Mouse (Mus musculus): ENCODE measurements around the gene Entpd3.

Gene Entpd3

GRCm38 (mm10) chr9:120578701-120579100, 39.1 kb downstream of the Entpd3 start:
- no peak for DNase-seq (ENCODE audit: extremely low read depth, low read depth, low spot score)

- DNase-seq (ENCODE audit: extremely low read depth, low read depth, low spot score) = no peak
These were observed 40.2 kb downstream of the Entpd3 start for GRCm38 (mm10) chr9:120579808-120580207.

DNA sequence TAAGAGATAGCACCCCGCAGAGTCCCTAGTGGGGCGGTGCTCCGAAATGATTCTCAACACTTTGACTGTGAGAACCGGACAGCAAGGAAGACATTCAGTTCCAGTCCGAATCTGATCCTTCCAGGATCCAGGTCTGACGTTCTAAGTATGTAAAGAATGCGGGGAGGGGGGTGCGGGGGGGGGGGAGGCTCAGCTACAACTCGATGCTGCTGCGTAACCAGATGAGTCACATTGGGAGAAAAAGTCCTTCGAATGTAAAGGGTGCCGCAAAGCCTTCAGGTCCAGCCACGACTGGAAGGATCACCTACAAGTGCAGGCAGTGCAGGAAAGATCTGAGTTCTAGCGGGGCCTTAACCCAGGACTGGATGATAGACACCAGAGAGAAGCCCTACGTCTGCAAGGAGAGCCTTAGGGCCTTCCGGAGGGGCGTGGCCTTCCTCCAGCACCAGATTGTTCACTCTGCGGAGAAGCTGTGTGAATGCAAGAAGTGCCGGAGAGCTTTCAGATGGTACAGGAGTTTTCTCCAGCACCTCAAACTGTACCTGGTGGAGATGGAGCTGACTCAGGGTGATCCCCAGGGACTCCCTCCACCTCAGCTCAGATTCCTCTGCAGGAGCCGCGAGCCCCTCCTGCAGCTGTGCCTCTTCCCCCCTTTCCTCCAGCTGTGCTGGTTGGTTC, 42.5 kb downstream of the Entpd3 start:
- no peak for DNase-seq (ENCODE audit: extremely low read depth, low read depth, low spot score)

DNA sequence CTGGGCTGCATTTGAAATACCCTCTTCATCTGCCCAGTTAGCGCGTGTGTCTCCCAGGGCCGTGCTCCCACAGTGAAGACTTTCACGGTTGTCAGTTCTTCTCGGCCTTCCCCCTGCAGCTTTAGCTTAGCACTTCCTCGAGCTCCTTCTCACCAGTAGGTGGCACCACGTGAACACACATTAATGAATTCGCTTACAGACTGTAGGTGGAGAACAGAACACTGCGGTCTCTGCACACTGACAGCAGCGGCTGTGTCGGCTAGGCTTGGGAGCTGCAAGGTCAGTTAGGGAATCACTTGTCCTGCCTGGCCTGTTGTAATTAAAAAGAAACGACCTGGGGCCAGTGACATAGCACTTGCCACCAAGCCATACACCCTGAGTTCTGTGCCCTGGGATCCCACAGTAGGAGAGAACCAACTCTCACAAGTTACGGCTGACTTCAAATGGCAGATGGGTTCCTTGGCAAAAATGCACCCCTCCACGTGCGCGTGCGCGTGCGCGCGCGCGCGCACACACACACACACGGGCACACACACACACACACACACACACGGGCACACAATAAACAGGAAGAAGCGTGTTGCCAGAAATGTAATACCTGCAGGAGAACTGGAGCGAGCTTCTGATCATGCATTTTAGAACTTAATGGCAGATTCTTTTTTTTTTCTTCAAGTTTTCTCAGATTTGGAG, 43.1 kb downstream of the Entpd3 start:
- no peak for DNase-seq (ENCODE audit: extremely low read depth, low read depth, low spot score)

- no peak for DNase-seq (ENCODE audit: extremely low read depth, low read depth, low spot score)
These were observed 43.7 kb downstream of the Entpd3 start for GRCm38 (mm10) chr9:120583314-120583713.

- DNase-seq (ENCODE audit: extremely low read depth, low read depth, low spot score) = no peak
These were observed 46.9 kb downstream of the Entpd3 start for GRCm38 (mm10) chr9:120586546-120586945.

- no peak for DNase-seq (ENCODE audit: extremely low read depth, low read depth, low spot score)
These were observed 51.9 kb downstream of the Entpd3 start for GRCm38 (mm10) chr9:120591490-120591889.

- no peak for DNase-seq (ENCODE audit: extremely low read depth, low read depth, low spot score)
These were observed 53.9 kb downstream of the Entpd3 start for GRCm38 (mm10) chr9:120593383-120594101.

- DNase-seq (ENCODE audit: extremely low read depth, low read depth, low spot score) = no peak
These were observed 55.2 kb downstream of the Entpd3 start for GRCm38 (mm10) chr9:120594839-120595238.

DNA sequence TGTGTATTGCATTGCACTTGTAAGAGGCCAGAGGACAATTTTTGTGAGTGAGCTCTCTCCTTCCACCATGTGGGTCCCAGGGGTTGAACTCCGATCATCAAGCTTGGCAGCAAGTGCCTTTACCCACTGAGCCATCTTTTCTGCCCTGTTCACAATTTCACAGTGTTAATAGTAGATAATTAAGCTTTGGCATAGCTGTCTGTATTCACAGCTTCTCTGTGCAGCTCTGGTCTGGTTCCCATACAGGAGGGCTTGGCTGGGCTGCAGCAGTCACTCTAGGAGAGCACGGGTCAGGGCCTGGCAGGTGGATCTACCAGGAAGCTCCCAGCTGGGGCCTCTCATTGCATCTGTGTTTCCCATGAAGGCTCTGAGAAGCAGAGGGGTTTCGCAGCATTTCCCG, 55.7 kb downstream of the Entpd3 start:
- DNase-seq (ENCODE audit: extremely low read depth, low read depth, low spot score) = no peak

- DNase-seq (ENCODE audit: extremely low read depth, low read depth, low spot score) = no peak
These were observed 62.0 kb downstream of the Entpd3 start for GRCm38 (mm10) chr9:120601488-120602171.

DNA sequence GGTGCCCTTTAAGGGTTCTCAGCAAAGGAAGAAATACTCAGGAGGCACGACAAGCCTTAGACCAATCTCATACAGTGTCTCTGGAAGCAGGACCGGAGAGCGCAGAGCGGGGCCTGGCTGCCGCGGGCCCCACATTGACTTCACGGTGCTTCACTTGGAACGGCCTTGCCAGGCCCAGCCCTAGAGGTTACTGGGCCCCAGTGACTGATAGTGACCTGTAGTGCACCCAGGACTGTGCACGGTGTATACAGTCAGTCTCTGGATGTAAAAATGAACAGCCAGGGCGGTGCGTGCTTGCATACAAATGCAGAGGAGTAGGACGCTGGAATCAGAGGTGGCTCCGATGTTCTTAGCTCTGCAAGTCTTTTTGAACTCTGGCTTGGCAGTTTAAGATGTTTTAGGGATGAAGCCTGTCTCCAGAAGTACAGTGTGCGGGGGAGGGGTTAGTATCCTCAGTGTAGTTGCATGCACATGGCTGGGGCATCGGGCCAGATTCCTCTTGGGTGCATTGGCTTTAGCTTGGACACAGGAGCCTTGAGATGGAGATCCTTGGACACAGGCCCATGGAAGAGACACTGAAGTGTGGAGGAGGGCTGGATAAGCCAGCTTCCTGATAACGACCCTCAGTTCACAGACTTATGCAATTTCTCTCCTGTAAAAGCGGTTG, 62.7 kb downstream of the Entpd3 start:
- DNase-seq (ENCODE audit: extremely low read depth, low read depth, low spot score) = no peak

- DNase-seq (ENCODE audit: extremely low read depth, low read depth, low spot score) = no peak
These were observed 63.4 kb downstream of the Entpd3 start for GRCm38 (mm10) chr9:120602839-120603511.

- no peak for DNase-seq (ENCODE audit: extremely low read depth, low read depth, low spot score)
These were observed 63.9 kb downstream of the Entpd3 start for GRCm38 (mm10) chr9:120603512-120603908.

DNA sequence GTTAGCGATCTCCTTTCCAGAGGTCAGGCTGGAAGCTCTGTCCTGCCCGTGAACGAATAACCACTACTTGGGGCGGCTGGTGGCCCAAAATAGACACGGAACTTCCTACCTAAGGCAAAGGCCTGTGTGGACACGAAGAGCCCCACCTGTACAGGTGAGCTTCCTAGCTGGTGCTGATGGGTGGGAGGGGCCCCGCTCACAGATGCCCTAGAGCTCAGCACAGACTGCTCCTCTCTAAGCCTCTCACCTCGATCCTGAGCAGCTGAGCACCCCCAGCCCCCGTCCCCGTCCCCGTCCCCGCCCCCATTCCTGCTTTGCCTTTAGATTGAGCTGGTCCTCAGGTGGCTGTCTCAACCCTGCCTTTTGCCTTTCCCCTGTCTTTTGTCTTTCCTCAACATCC, 64.3 kb downstream of the Entpd3 start:
- no peak for DNase-seq (ENCODE audit: extremely low read depth, low read depth, low spot score)

DNA sequence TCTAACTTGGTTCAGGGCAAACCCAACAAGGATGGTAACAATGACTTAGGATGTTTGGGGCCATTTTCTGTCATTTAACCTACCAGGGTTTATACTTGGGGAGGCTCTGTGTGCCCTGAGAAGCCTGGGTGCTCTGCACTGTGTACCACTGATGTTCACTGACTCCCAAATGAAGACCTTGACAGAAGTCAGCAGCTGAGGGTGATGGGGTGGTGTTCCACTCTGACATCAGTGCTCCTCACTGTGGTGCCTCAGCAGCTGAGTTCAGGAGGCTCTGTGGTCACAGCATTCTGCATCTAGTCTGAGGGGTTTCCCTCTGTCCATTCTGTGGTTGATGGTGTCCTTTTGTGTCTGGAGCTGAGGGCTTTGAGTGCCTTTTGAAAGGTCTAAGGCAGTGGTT, 71.4 kb downstream of the Entpd3 start:
- no peak for DNase-seq (ENCODE audit: extremely low read depth, low read depth, low spot score)

- DNase-seq (ENCODE audit: extremely low read depth, low read depth, low spot score) = no peak
These were observed 74.4 kb downstream of the Entpd3 start for GRCm38 (mm10) chr9:120614059-120614458.

All from fat pad, adult 2 months (tissue).